Mouse (Mus musculus) embryonic facial prominence, embryonic 11.5 days (tissue): ENCODE data around the gene Mdc1. TPM values are rescaled to one million over a fixed set of nuclear protein-coding genes. Genes with fewer than 3 reads are reported as not detected.

Source experiments
- ATAC-seq: fragments of 200-750 bp; cut with Nextera tagmentation; replicated peaks from 2 replicates; pipeline ENCODE4 v1.8.0; 2017; ENCODE audit warnings: low read depth; ENCODE audit not compliant: insufficient number of reproducible peaks, low FRiP score, low TSS enrichment
- DNase-seq: peaks from one replicate; pipeline ENCODE4 v3.0.0-alpha.2; 2015; ENCODE audit warnings: low spot score
- H3K27ac ChIP-seq: fragments of 300-500 bp; sonication (generic); replicated peaks from 2 replicates; pipeline ENCODE4 v1.5.1; 2014; ENCODE audit warnings: mild to moderate bottlenecking, low read depth, low read length, control low read depth
- H3K27me3 ChIP-seq: fragments of 300-500 bp; sonication (generic); 2 replicates; pipeline ENCODE4 v1.6.1; 2014; ENCODE audit warnings: mild to moderate bottlenecking, low read length, moderate library complexity, mixed read lengths; ENCODE audit not compliant: control insufficient read depth, insufficient read depth
- H3K36me3 ChIP-seq: fragments of 300-500 bp; sonication (generic); replicated peaks from 2 replicates; pipeline ENCODE4 v1.6.1; 2014; ENCODE audit warnings: low read depth, mild to moderate bottlenecking, low read length, moderate library complexity, mixed read lengths; ENCODE audit not compliant: control insufficient read depth, insufficient read depth
- H3K4me1 ChIP-seq: fragments of 300-500 bp; sonication (generic); 2 replicates; pipeline ENCODE4 v1.6.1; 2014; ENCODE audit warnings: low read length, mixed read lengths; ENCODE audit not compliant: control insufficient read depth, insufficient read depth
- H3K4me2 ChIP-seq: fragments of 300-500 bp; sonication (generic); 2 replicates; pipeline ENCODE4 v1.6.1; 2014; ENCODE audit warnings: low read depth, mild to moderate bottlenecking, control low read depth, low read length, moderate library complexity
- H3K4me3 ChIP-seq: fragments of 300-500 bp; sonication (generic); 2 replicates; pipeline ENCODE4 v1.5.1; 2014; ENCODE audit warnings: low read depth, low read length, control low read depth
- H3K9ac ChIP-seq: fragments of 300-500 bp; sonication (generic); replicated peaks from 2 replicates; pipeline ENCODE4 v1.6.1; 2014; ENCODE audit warnings: mild to moderate bottlenecking, control low read depth, low read length
- H3K9me3 ChIP-seq: fragments of 300-500 bp; sonication (generic); replicated peaks from 2 replicates; pipeline ENCODE4 v1.6.1; 2016; ENCODE audit warnings: mild to moderate bottlenecking, low read length, inconsistent platforms, mixed read lengths; ENCODE audit not compliant: control insufficient read depth
- WGBS: fragments of 180-500 bp; shearing (Covaris S2); extraction: QIAGEN DNeasy Blood & Tissue Kit; methylation state at CpG from one replicate; pipeline ENCODE4 v1.1.7; 2014; 5-methylcytosine and 5-hydroxymethylcytosine counted together
- polyA plus RNA-seq: library from polyadenylated mRNA; unstranded; fragments of >200 nt; fragmentation: Nextera tagmentation; extraction: Ambion mirVana; gene quantifications from 2 replicates; pipeline ENCODE4 v1.2.1, GENCODE M21; 2014

The Mdc1 gene
- polyA plus RNA-seq, 1 experiment from 2014 or later, result 23.4 TPM

DNA sequence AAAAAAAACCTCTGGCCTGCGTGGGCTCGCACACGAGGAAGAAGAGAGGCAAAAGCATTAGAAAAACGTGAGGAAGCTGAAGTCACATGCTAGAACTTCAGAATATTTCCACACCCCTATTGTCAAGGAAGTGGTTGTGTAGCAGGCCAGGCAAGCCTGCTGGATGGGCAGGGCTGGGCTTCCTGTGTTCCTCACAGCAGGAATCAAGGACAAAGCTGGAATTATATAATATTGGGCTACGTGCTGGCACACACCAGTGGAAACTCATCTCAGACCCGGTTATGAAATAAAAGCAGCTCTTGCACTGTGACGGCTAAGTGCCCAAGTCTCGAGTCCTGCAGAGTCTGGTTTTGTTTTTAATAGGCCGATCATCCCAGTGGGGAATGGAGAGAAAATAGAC lies 33.2 kb upstream of the Mdc1 start:
- Histone ChIP-seq H3K27me3 (no peaks in the 10 kb centered on the region), H3K36me3 (no peaks in the 10 kb centered on the region), H3K27ac (no peak overlapping the region), H3K4me3 (no peak overlapping the region), H3K9me3 (no peaks in the 10 kb centered on the region), H3K4me2 (no peak overlapping the region), H3K9ac (no peak overlapping the region), H3K4me1 (no peaks in the 10 kb centered on the region)
- DNase-seq, result no peak
- 74% methylated on average over 9 of the region's 9 CpGs for WGBS
- ATAC-seq, result no peak

- H3K27me3 ChIP-seq, result no peaks in the 10 kb centered on the region
- H3K9ac ChIP-seq, result no peak overlapping the region
- no peak overlapping the region for H3K4me3 ChIP-seq
- H3K4me2 ChIP-seq, result no peak overlapping the region
- DNase-seq, result no peak
- 91% methylated on average over 11 of the region's 11 CpGs for WGBS
- no peak for ATAC-seq
- H3K36me3 ChIP-seq, result no peaks in the 10 kb centered on the region
- no peaks in the 10 kb centered on the region for H3K4me1 ChIP-seq
- H3K9me3 ChIP-seq, result no peaks in the 10 kb centered on the region
- H3K27ac ChIP-seq, result no peak overlapping the region
Measured at GRCm38 (mm10) chr17:35809395-35809794, 31.9 kb upstream of the Mdc1 start.

- DNase-seq, result no peak
- H3K4me3 ChIP-seq, result no peak overlapping the region
- H3K9ac ChIP-seq, result no peak overlapping the region
- ATAC-seq, result no peak
- no peaks in the 10 kb centered on the region for H3K4me1 ChIP-seq
- no peaks in the 10 kb centered on the region for H3K36me3 ChIP-seq
- H3K27ac ChIP-seq, result no peak overlapping the region
- 86% methylated on average over 5 of the region's 5 CpGs for WGBS
- H3K4me2 ChIP-seq, result no peak overlapping the region
- no peaks in the 10 kb centered on the region for H3K27me3 ChIP-seq
- no peaks in the 10 kb centered on the region for H3K9me3 ChIP-seq
Measured at GRCm38 (mm10) chr17:35810900-35811648, 30.2 kb upstream of the Mdc1 start.

- Histone ChIP-seq H3K27ac (no peak overlapping the region), H3K4me1 (peaks cover 3% of the 10 kb centered on the region; the same call in 1 of the 2 replicates), H3K27me3 (no peaks in the 10 kb centered on the region), H3K36me3 (no peaks in the 10 kb centered on the region), H3K4me2 (no peak overlapping the region), H3K4me3 (no peak overlapping the region), H3K9me3 (no peaks in the 10 kb centered on the region), H3K9ac (no peak overlapping the region)
- ATAC-seq (no peak), DNase-seq (no peak)
- 69% methylated on average over 5 of the region's 5 CpGs for WGBS
Measured at GRCm38 (mm10) chr17:35812307-35812706, 29.0 kb upstream of the Mdc1 start.

GRCm38 (mm10) chr17:35812736-35813135 lies 28.6 kb upstream of the Mdc1 start:
- Histone ChIP-seq H3K4me2 (no peak overlapping the region), H3K4me1 (peaks cover 3% of the 10 kb centered on the region; the same call in 1 of the 2 replicates), H3K4me3 (no peak overlapping the region), H3K27ac (no peak overlapping the region), H3K9me3 (no peaks in the 10 kb centered on the region), H3K36me3 (no peaks in the 10 kb centered on the region), H3K27me3 (no peaks in the 10 kb centered on the region), H3K9ac (no peak overlapping the region)
- WGBS, result 76% methylated on average over 6 of the region's 6 CpGs
- DNase-seq (no peak), ATAC-seq (no peak)

GRCm38 (mm10) chr17:35813245-35813647 lies 28.1 kb upstream of the Mdc1 start:
- Histone ChIP-seq H3K4me2 (no peak overlapping the region), H3K9me3 (no peaks in the 10 kb centered on the region), H3K27me3 (no peaks in the 10 kb centered on the region), H3K9ac (no peak overlapping the region), H3K4me3 (no peak overlapping the region), H3K36me3 (no peaks in the 10 kb centered on the region), H3K4me1 (peaks cover 3% of the 10 kb centered on the region; the same call in 1 of the 2 replicates), H3K27ac (no peak overlapping the region)
- no peak for ATAC-seq
- 75% methylated on average over 7 of the region's 7 CpGs for WGBS
- DNase-seq, result no peak

GRCm38 (mm10) chr17:35813653-35814052 lies 27.7 kb upstream of the Mdc1 start:
- H3K4me2 ChIP-seq, result no peak overlapping the region
- WGBS, result 79% methylated on average over 7 of the region's 7 CpGs
- H3K9ac ChIP-seq, result no peak overlapping the region
- peaks cover 3% of the 10 kb centered on the region; the same call in 1 of the 2 replicates for H3K4me1 ChIP-seq
- no peak overlapping the region for H3K27ac ChIP-seq
- H3K36me3 ChIP-seq, result no peaks in the 10 kb centered on the region
- DNase-seq (no peak), ATAC-seq (no peak)
- no peaks in the 10 kb centered on the region for H3K9me3 ChIP-seq
- no peak overlapping the region for H3K4me3 ChIP-seq
- no peaks in the 10 kb centered on the region for H3K27me3 ChIP-seq

GRCm38 (mm10) chr17:35814678-35815077 lies 26.6 kb upstream of the Mdc1 start:
- Histone ChIP-seq H3K4me2 (no peak overlapping the region), H3K9ac (no peak overlapping the region), H3K36me3 (no peaks in the 10 kb centered on the region), H3K27me3 (no peaks in the 10 kb centered on the region), H3K27ac (no peak overlapping the region), H3K4me3 (no peak overlapping the region), H3K9me3 (no peaks in the 10 kb centered on the region), H3K4me1 (peaks cover 3% of the 10 kb centered on the region; the same call in 1 of the 2 replicates)
- DNase-seq (no peak), ATAC-seq (no peak)
- 62% methylated on average over 6 of the region's 6 CpGs for WGBS
